Mouse (Mus musculus): ENCODE measurements around the gene Erlec1.

DNA sequence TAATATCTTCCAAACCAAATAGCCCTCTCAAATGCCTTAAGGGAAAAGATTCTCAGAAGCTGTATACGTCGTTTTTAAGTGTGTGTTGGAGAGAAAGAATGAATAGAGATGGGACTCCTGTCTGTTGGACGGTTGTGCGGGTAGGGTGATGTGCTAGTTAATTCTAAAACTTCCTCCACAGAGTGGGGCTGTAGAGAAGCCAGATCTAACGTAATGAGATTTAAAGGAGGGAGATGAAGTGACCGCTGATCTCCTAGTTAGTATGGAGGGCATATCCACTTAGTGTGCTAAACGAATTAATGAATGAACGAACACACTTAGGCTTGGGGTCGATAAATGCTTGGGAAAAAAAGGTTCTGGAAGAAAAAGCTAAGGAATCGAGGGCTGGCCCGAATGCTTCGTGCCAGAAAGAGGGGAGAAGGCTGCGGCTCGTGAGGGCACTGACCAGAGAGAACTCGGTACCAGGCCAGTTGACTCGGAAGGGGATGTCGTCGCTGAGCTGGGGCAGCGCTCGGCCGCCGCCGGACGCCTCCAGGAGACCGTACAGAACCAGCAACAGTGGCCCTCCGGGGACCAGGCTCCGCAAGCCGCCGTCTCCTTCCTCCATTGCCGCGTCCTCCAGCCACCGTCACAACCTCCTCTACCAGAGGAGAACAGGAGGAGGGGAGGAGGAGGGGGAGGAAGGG is 523 bp downstream of the Erlec1 start:
- TF ChIP-seq MYOD1 (IDR thresholded peaks at IDR 0.05; ENCODE audit: control insufficient read depth in 1 of 3, insufficient read length in 2 of 3, low read depth in 2 of 3) (no peak), MAX (IDR thresholded peaks at IDR 0.05; ENCODE audit: low read depth) (no peak), CEBPB (IDR thresholded peaks at IDR 0.05; ENCODE audit: insufficient read depth, poor library complexity, severe bottlenecking) (no peak), TCF12 (IDR thresholded peaks at IDR 0.05; ENCODE audit: insufficient read depth, poor library complexity, severe bottlenecking) (no peak), POLR2AphosphoS2 (IDR thresholded peaks at IDR 0.05; ENCODE audit: insufficient read length, low read depth) (no peak), MYOG (IDR thresholded peaks at IDR 0.05; ENCODE audit: control insufficient read depth in 1 of 3, insufficient read depth in 1 of 3, insufficient read length in 2 of 3, low read depth in 2 of 3) (no peak), POLR2A (IDR thresholded peaks at IDR 0.05; ENCODE audit: insufficient read length, low read depth) (no peak), SRF (IDR thresholded peaks at IDR 0.05; ENCODE audit: control insufficient read depth, insufficient read length, low read depth) (no peak), USF1 (IDR thresholded peaks at IDR 0.05; ENCODE audit: low read depth) (no peak), E2F4 (IDR thresholded peaks at IDR 0.05; ENCODE audit: insufficient read depth) (no peak), REST (IDR thresholded peaks at IDR 0.05; ENCODE audit: insufficient read depth, insufficient read length) (no peak)
